ENCODE assay signal across 8 mouse cellular contexts in genomic region chr11:54354595-54355563, GRCm38 (mm10). TPM values are rescaled to one million over a fixed set of nuclear protein-coding genes. Genes with fewer than 3 reads are reported as not detected.
A peak's percentile ranks its signal among the peaks of the same experiment; 100 is the strongest.
DNase-seq lines count a peak whose midpoint lies in the region; ATAC-seq lines count a peak whose summit lies in the region.

No protein-coding gene starts in this region.

- no peak overlapping the region for H3K27ac ChIP-seq in hindbrain, embryonic 10.5 days
- no peak overlapping the region for H3K27ac ChIP-seq in hindbrain, embryonic 16.5 days (ENCODE audit: low read depth, low read length)
- H3K27ac ChIP-seq in hindbrain, embryonic 12.5 days = 0 out of 2 replicates have a peak overlapping the region, but pooled peaks have one; percentile 40
- no peak overlapping the region for H3K27ac ChIP-seq in limb, embryonic 13.5 days
- H3K27ac ChIP-seq in neural tube, embryonic 15.5 days (replicated peaks) = no peak overlapping the region

- no peaks in the 10 kb centered on the region for H3K9me3 ChIP-seq in hindbrain, embryonic 10.5 days
- no peaks in the 10 kb centered on the region; the same call in 1 of the 2 replicates for H3K9me3 ChIP-seq in hindbrain, embryonic 16.5 days (ENCODE audit: control insufficient read depth, low read length)
- H3K9me3 ChIP-seq in hindbrain, embryonic 12.5 days (replicated peaks) = no peaks in the 10 kb centered on the region
- no peaks in the 10 kb centered on the region for H3K9me3 ChIP-seq in limb, embryonic 13.5 days
- H3K9me3 ChIP-seq in neural tube, embryonic 15.5 days (replicated peaks) = no peaks in the 10 kb centered on the region

- H3K36me3 ChIP-seq in hindbrain, embryonic 10.5 days = no peaks in the 10 kb centered on the region
- H3K36me3 ChIP-seq in hindbrain, embryonic 16.5 days (ENCODE audit: control insufficient read depth, insufficient read depth, low read length) = 0 out of 2 replicates have a peak, but pooled peaks cover 2% of the 10 kb centered on the region
- H3K36me3 ChIP-seq in hindbrain, embryonic 12.5 days = peaks cover 6% of the 10 kb centered on the region; the same call in 1 of the 2 replicates
- H3K36me3 ChIP-seq in limb, embryonic 13.5 days = no peaks in the 10 kb centered on the region
- H3K36me3 ChIP-seq in neural tube, embryonic 15.5 days = peaks cover 23% of the 10 kb centered on the region

- peak; percentile 66 for DNase-seq in hindbrain, embryonic 10.5 days (ENCODE audit: low spot score)
- DNase-seq in MEL-GATA-1-ER (ENCODE audit: extremely low read depth, low read depth) = peak; percentile 31
- DNase-seq in cerebellum, postnatal 10 days = peak; percentile 83 to 86
- no peak for DNase-seq in spleen, adult 12 weeks (ENCODE audit: low spot score)

- no peak for ATAC-seq in hindbrain, embryonic 16.5 days
- peak; percentile 80 for ATAC-seq in hindbrain, embryonic 12.5 days (ENCODE audit: low FRiP score)
- ATAC-seq in limb, embryonic 13.5 days (ENCODE audit: low FRiP score, low read depth) = peak; percentile 76
- ATAC-seq in neural tube, embryonic 15.5 days (ENCODE audit: low FRiP score) = peak; percentile 59; the same call in 1 of the 2 replicates

- H3K9ac ChIP-seq in hindbrain, embryonic 16.5 days (ENCODE audit: low read depth, low read length) = no peak overlapping the region
- H3K9ac ChIP-seq in hindbrain, embryonic 12.5 days = no peak overlapping the region
- H3K9ac ChIP-seq in limb, embryonic 13.5 days = no peak overlapping the region
- no peak overlapping the region for H3K9ac ChIP-seq in neural tube, embryonic 15.5 days (replicated peaks)

- no peak overlapping the region for H3K4me2 ChIP-seq in hindbrain, embryonic 16.5 days (ENCODE audit: low read length)
- no peak overlapping the region for H3K4me2 ChIP-seq in hindbrain, embryonic 12.5 days (replicated peaks)
- no peak overlapping the region for H3K4me2 ChIP-seq in limb, embryonic 13.5 days (replicated peaks)
- no peak overlapping the region for H3K4me2 ChIP-seq in neural tube, embryonic 15.5 days

- WGBS in hindbrain, embryonic 10.5 days = 45% methylated on average over 15 of the region's 15 CpGs
- WGBS in hindbrain, embryonic 16.5 days = 35% methylated on average over 15 of the region's 15 CpGs
- WGBS in hindbrain, embryonic 12.5 days = 43% methylated on average over 14 of the region's 15 CpGs
- WGBS in limb, embryonic 13.5 days = 39% methylated on average over 15 of the region's 15 CpGs
- WGBS in neural tube, embryonic 15.5 days = 41% methylated on average over 15 of the region's 15 CpGs

- H3K4me3 ChIP-seq in hindbrain, embryonic 10.5 days = no peak overlapping the region
- H3K4me3 ChIP-seq in hindbrain, embryonic 16.5 days (ENCODE audit: low read length) = no peak overlapping the region
- H3K4me3 ChIP-seq in hindbrain, embryonic 12.5 days = no peak overlapping the region
- H3K4me3 ChIP-seq in limb, embryonic 13.5 days = no peak overlapping the region
- H3K4me3 ChIP-seq in neural tube, embryonic 15.5 days (replicated peaks) = no peak overlapping the region

- H3K27me3 ChIP-seq in hindbrain, embryonic 10.5 days (ENCODE audit: insufficient read depth, poor library complexity, severe bottlenecking) = 0 out of 2 replicates have a peak, but pooled peaks cover 6% of the 10 kb centered on the region
- H3K27me3 ChIP-seq in hindbrain, embryonic 16.5 days (replicated peaks; ENCODE audit: control insufficient read depth, insufficient read depth, low read length) = no peaks in the 10 kb centered on the region
- H3K27me3 ChIP-seq in hindbrain, embryonic 12.5 days = no peaks in the 10 kb centered on the region
- no peaks in the 10 kb centered on the region for H3K27me3 ChIP-seq in limb, embryonic 13.5 days
- no peaks in the 10 kb centered on the region for H3K27me3 ChIP-seq in neural tube, embryonic 15.5 days (replicated peaks)

- H3K4me1 ChIP-seq in hindbrain, embryonic 10.5 days (replicated peaks) = peaks cover 38% of the 10 kb centered on the region
- H3K4me1 ChIP-seq in hindbrain, embryonic 16.5 days (ENCODE audit: control insufficient read depth, insufficient read depth, low read depth, low read length) = peaks cover 7% of the 10 kb centered on the region
- peaks cover 16% of the 10 kb centered on the region for H3K4me1 ChIP-seq in hindbrain, embryonic 12.5 days
- H3K4me1 ChIP-seq in limb, embryonic 13.5 days = peaks cover 8% of the 10 kb centered on the region; the same call in 1 of the 2 replicates
- peaks cover 14% of the 10 kb centered on the region for H3K4me1 ChIP-seq in neural tube, embryonic 15.5 days

RNA-seq across cellular contexts. Expression of gene Meikin, which starts 15.6 kb away (rescaled TPM):
- polyA plus RNA-seq in hindbrain, embryonic 10.5 days (2016; fragmentation: Nextera tagmentation; extraction: Ambion mirVana) = not detected in 2 replicates
- not detected in 2 replicates for polyA plus RNA-seq in hindbrain, embryonic 16.5 days (2015; fragmentation: Nextera tagmentation; extraction: Ambion mirVana)
- not detected in 2 replicates for polyA plus RNA-seq in hindbrain, embryonic 12.5 days (2016; fragmentation: Nextera tagmentation; extraction: Ambion mirVana)
- not detected in 2 replicates for polyA plus RNA-seq in limb, embryonic 13.5 days (2015; fragmentation: Nextera tagmentation; extraction: Ambion mirVana)
- not detected in 2 replicates for polyA plus RNA-seq in neural tube, embryonic 15.5 days (2015; fragmentation: Nextera tagmentation; extraction: Ambion mirVana)

RNA-seq across cellular contexts. Expression of gene Acsl6, which starts 51.3 kb away (rescaled TPM):
- polyA plus RNA-seq in hindbrain, embryonic 10.5 days (2016; fragmentation: Nextera tagmentation; extraction: Ambion mirVana) = 12.4 and 18.2 TPM in 2 replicates
- polyA plus RNA-seq in hindbrain, embryonic 16.5 days (2015; fragmentation: Nextera tagmentation; extraction: Ambion mirVana) = 49.8 and 52.6 TPM in 2 replicates
- polyA plus RNA-seq in hindbrain, embryonic 12.5 days (2016; fragmentation: Nextera tagmentation; extraction: Ambion mirVana) = 23.4 and 30.0 TPM in 2 replicates
- 0.93 and 1.0 TPM in 2 replicates for polyA plus RNA-seq in limb, embryonic 13.5 days (2015; fragmentation: Nextera tagmentation; extraction: Ambion mirVana)
- polyA plus RNA-seq in neural tube, embryonic 15.5 days (2015; fragmentation: Nextera tagmentation; extraction: Ambion mirVana) = 40.1 and 47.3 TPM in 2 replicates
